Mouse (Mus musculus) midbrain, embryonic 12.5 days (tissue): ENCODE results near the gene Mfsd4a. TPM values are rescaled to one million over a fixed set of nuclear protein-coding genes. Genes with fewer than 3 reads are reported as not detected.

Experiments used
- polyA plus RNA-seq: library from polyadenylated mRNA; unstranded; fragments of >200 nt; fragmentation: Nextera tagmentation; extraction: Ambion mirVana; gene quantifications from 2 replicates; pipeline ENCODE4 v1.2.1, GENCODE M21; 2016

The Mfsd4a gene
- polyA plus RNA-seq, 1 experiment from 2014 or later, result 18.8 TPM

Other genes starting within 250 kb of the Mfsd4a start
- 13.3 and 13.9 TPM in 2 replicates for gene Slc41a1, start 240.6 kb downstream of the Mfsd4a start, polyA plus RNA-seq
- 10.0 and 13.8 TPM in 2 replicates for gene Rab29, start 200.8 kb downstream of the Mfsd4a start, polyA plus RNA-seq
- 102 and 118 TPM in 2 replicates for gene Nucks1, start 157.5 kb downstream of the Mfsd4a start, polyA plus RNA-seq
- gene Slc45a3, start 105.1 kb downstream of the Mfsd4a start, polyA plus RNA-seq, result 27.4 and 30.2 TPM in 2 replicates
- gene Elk4, start 60.5 kb downstream of the Mfsd4a start, polyA plus RNA-seq, result 18.9 and 19.9 TPM in 2 replicates
- gene Cdk18, start 71.6 kb upstream of the Mfsd4a start, polyA plus RNA-seq, result 0.56 and 1.6 TPM in 2 replicates
- gene Lemd1, start 123.4 kb upstream of the Mfsd4a start, polyA plus RNA-seq, result 13.4 and 15.6 TPM in 2 replicates
- gene AC124108.1, start 123.4 kb upstream of the Mfsd4a start, polyA plus RNA-seq, result 6.1 and 7.9 TPM in 2 replicates
- gene Gm10188, start 161.7 kb upstream of the Mfsd4a start, polyA plus RNA-seq, result 0.96 TPM in 1 of 2 replicates, not detected in the other
- 5.2 and 5.4 TPM in 2 replicates for gene Klhdc8a, start 230.6 kb upstream of the Mfsd4a start, polyA plus RNA-seq
- 94.9 and 101 TPM in 2 replicates for gene Nuak2, start 248.1 kb upstream of the Mfsd4a start, polyA plus RNA-seq